Mouse (Mus musculus) limb, embryonic 15.5 days (tissue): ENCODE measurements around the gene Aunip. TPM values are rescaled to one million over a fixed set of nuclear protein-coding genes. Genes with fewer than 3 reads are reported as not detected.

ENCODE experiments used
- ATAC-seq: fragments of 200-750 bp; cut with Nextera tagmentation; 2 replicates; pipeline ENCODE4 v1.8.0; 2017; ENCODE audit warnings: low read depth, moderate TSS enrichment; ENCODE audit not compliant: insufficient number of reproducible peaks, low FRiP score, low TSS enrichment
- H3K27ac ChIP-seq: fragments of 300-500 bp; sonication (generic); 2 replicates; pipeline ENCODE4 v1.5.1; 2015; ENCODE audit warnings: moderate library complexity, mild to moderate bottlenecking, inconsistent platforms
- H3K27me3 ChIP-seq: fragments of 300-500 bp; sonication (generic); 2 replicates; pipeline ENCODE4 v1.6.1; 2015; ENCODE audit warnings: inconsistent platforms
- H3K36me3 ChIP-seq: fragments of 300-500 bp; sonication (generic); 2 replicates; pipeline ENCODE4 v1.6.1; 2015; ENCODE audit warnings: inconsistent platforms
- H3K4me1 ChIP-seq: fragments of 300-500 bp; sonication (generic); 2 replicates; pipeline ENCODE4 v1.6.1; 2015; ENCODE audit warnings: inconsistent platforms
- H3K4me2 ChIP-seq: fragments of 300-500 bp; sonication (generic); 2 replicates; pipeline ENCODE4 v1.6.1; 2015; ENCODE audit warnings: mild to moderate bottlenecking, inconsistent platforms
- H3K4me3 ChIP-seq: fragments of 300-500 bp; sonication (generic); 2 replicates; pipeline ENCODE4 v1.5.1; 2015; ENCODE audit warnings: mild to moderate bottlenecking, inconsistent platforms
- H3K9ac ChIP-seq: fragments of 300-500 bp; sonication (generic); 2 replicates; pipeline ENCODE4 v1.6.1; 2015; ENCODE audit warnings: inconsistent platforms
- H3K9me3 ChIP-seq: fragments of 300-500 bp; sonication (generic); 2 replicates; pipeline ENCODE4 v1.6.1; 2016; ENCODE audit warnings: inconsistent platforms
- whole genome bisulfite sequencing: fragments of 180-500 bp; shearing (Covaris S2); methylation state at CpG from one replicate; pipeline ENCODE4 v1.1.7; 2015; 5-methylcytosine and 5-hydroxymethylcytosine counted together
- polyA plus RNA-seq: library from polyadenylated mRNA; unstranded; fragments of >200 nt; fragmentation: Nextera tagmentation; extraction: Ambion mirVana; gene quantifications from 2 replicates; pipeline ENCODE4 v1.2.1, GENCODE M21; 2015

Aunip gene
- polyA plus RNA-seq, 1 experiment from 2014 or later = 12.1 TPM

- Histone ChIP-seq H3K9ac (no peak overlapping the region), H3K4me1 (peaks cover 30% of the 10 kb centered on the region), H3K27me3 (no peaks in the 10 kb centered on the region), H3K4me2 (no peak overlapping the region), H3K9me3 (peaks cover 6% of the 10 kb centered on the region; the same call in 1 of the 2 replicates), H3K36me3 (peaks cover 72% of the 10 kb centered on the region), H3K4me3 (no peak overlapping the region), H3K27ac (no peak overlapping the region)
- ATAC-seq = no peak
- 58% methylated on average over 9 of the region's 9 CpGs for WGBS
Observed at GRCm38 (mm10) chr4:134546814-134547705, 36.3 kb downstream of the Aunip start.

- peaks cover 6% of the 10 kb centered on the region; the same call in 1 of the 2 replicates for H3K9me3 ChIP-seq
- no peak overlapping the region for H3K4me3 ChIP-seq
- peaks cover 61% of the 10 kb centered on the region for H3K36me3 ChIP-seq
- H3K4me1 ChIP-seq = peaks cover 34% of the 10 kb centered on the region
- H3K27ac ChIP-seq = no peak overlapping the region
- ATAC-seq = no peak
- WGBS = 65% methylated on average over 18 of the region's 18 CpGs
- no peak overlapping the region for H3K4me2 ChIP-seq
- no peaks in the 10 kb centered on the region for H3K27me3 ChIP-seq
- no peak overlapping the region for H3K9ac ChIP-seq
Observed at GRCm38 (mm10) chr4:134548169-134548938, 37.6 kb downstream of the Aunip start.

- no peak for ATAC-seq
- H3K9ac ChIP-seq = no peak overlapping the region
- H3K9me3 ChIP-seq = peaks cover 6% of the 10 kb centered on the region; the same call in 1 of the 2 replicates
- 98% methylated on average over 8 of the region's 8 CpGs for WGBS
- H3K4me1 ChIP-seq = peaks cover 34% of the 10 kb centered on the region
- no peaks in the 10 kb centered on the region for H3K27me3 ChIP-seq
- peaks cover 47% of the 10 kb centered on the region for H3K36me3 ChIP-seq
- no peak overlapping the region for H3K27ac ChIP-seq
- H3K4me3 ChIP-seq = no peak overlapping the region
- H3K4me2 ChIP-seq = no peak overlapping the region
Observed at GRCm38 (mm10) chr4:134549899-134550298, 39.1 kb downstream of the Aunip start.

- Histone ChIP-seq H3K27me3 (no peaks in the 10 kb centered on the region), H3K4me3 (peak within 1 kb of the TSS; percentile 64), H3K4me1 (peaks cover 34% of the 10 kb centered on the region), H3K27ac (peak within 1 kb of the TSS; percentile 83), H3K4me2 (peak within 1 kb of the TSS; percentile 58), H3K9me3 (peaks cover 6% of the 10 kb centered on the region; the same call in 1 of the 2 replicates), H3K36me3 (peaks cover 31% of the 10 kb centered on the region), H3K9ac (peak within 1 kb of the TSS; percentile 98)
- peak; percentile 76 for ATAC-seq
- 1% methylated on average over 46 of the region's 67 CpGs for WGBS
Observed at GRCm38 (mm10) chr4:134551494-134552316, 40.9 kb downstream of the Aunip start, which contains the start of gene Selenon. TSS of gene Selenon (minus strand) at chr4:134552166.

GRCm38 (mm10) chr4:134553631-134554030 lies 42.8 kb downstream of the Aunip start:
- no peak for ATAC-seq
- 80% methylated on average over 1 of the region's 1 CpGs for WGBS
- no peak overlapping the region for H3K4me2 ChIP-seq
- H3K9ac ChIP-seq = no peak overlapping the region
- H3K36me3 ChIP-seq = peaks cover 19% of the 10 kb centered on the region
- no peak overlapping the region for H3K27ac ChIP-seq
- H3K27me3 ChIP-seq = no peaks in the 10 kb centered on the region
- H3K9me3 ChIP-seq = peaks cover 6% of the 10 kb centered on the region; the same call in 1 of the 2 replicates
- peaks cover 30% of the 10 kb centered on the region for H3K4me1 ChIP-seq
- H3K4me3 ChIP-seq = no peak overlapping the region

- Histone ChIP-seq H3K36me3 (no peaks in the 10 kb centered on the region), H3K27ac (no peak overlapping the region), H3K9ac (no peak overlapping the region), H3K4me2 (no peak overlapping the region), H3K4me1 (peaks cover 23% of the 10 kb centered on the region), H3K9me3 (no peaks in the 10 kb centered on the region), H3K27me3 (no peaks in the 10 kb centered on the region), H3K4me3 (no peak overlapping the region)
- WGBS = 65% methylated on average over 8 of the region's 8 CpGs
- ATAC-seq = no peak
Observed at GRCm38 (mm10) chr4:134555956-134556580, 45.3 kb downstream of the Aunip start.

- H3K27me3 ChIP-seq = no peaks in the 10 kb centered on the region
- H3K9me3 ChIP-seq = no peaks in the 10 kb centered on the region
- 10% methylated on average over 16 of the region's 16 CpGs for WGBS
Observed at GRCm38 (mm10) chr4:134557626-134558249, 46.9 kb downstream of the Aunip start.

GRCm38 (mm10) chr4:134558570-134559113 lies 47.8 kb downstream of the Aunip start:
- H3K27ac ChIP-seq = peak overlapping the region; percentile 61
- WGBS = 28% methylated on average over 9 of the region's 9 CpGs
- ATAC-seq = no peak

More at GRCm38 (mm10) chr4:134557626-134558249, 46.9 kb downstream of the Aunip start:
- no peak for ATAC-seq
- Histone ChIP-seq H3K4me3 (no peak overlapping the region), H3K9ac (no peak overlapping the region), H3K36me3 (no peaks in the 10 kb centered on the region), H3K4me1 (peaks cover 14% of the 10 kb centered on the region), H3K27ac (peak overlapping the region; percentile 61), H3K4me2 (no peak overlapping the region)

GRCm38 (mm10) chr4:134559154-134559553 lies 48.4 kb downstream of the Aunip start:
- Histone ChIP-seq H3K4me2 (no peak overlapping the region), H3K4me3 (no peak overlapping the region), H3K36me3 (0 out of 2 replicates have a peak, but pooled peaks cover 3% of the 10 kb centered on the region), H3K9ac (no peak overlapping the region), H3K4me1 (peaks cover 14% of the 10 kb centered on the region), H3K9me3 (no peaks in the 10 kb centered on the region), H3K27me3 (no peaks in the 10 kb centered on the region), H3K27ac (no peak overlapping the region)
- WGBS = 72% methylated on average over 7 of the region's 7 CpGs
- ATAC-seq = no peak

More at GRCm38 (mm10) chr4:134558570-134559113, 47.8 kb downstream of the Aunip start:
- Histone ChIP-seq H3K27me3 (no peaks in the 10 kb centered on the region), H3K9ac (no peak overlapping the region), H3K36me3 (0 out of 2 replicates have a peak, but pooled peaks cover 3% of the 10 kb centered on the region), H3K4me3 (no peak overlapping the region), H3K9me3 (no peaks in the 10 kb centered on the region), H3K4me2 (no peak overlapping the region), H3K4me1 (peaks cover 14% of the 10 kb centered on the region)

GRCm38 (mm10) chr4:134560699-134561098 lies 49.9 kb downstream of the Aunip start:
- H3K9me3 ChIP-seq = no peaks in the 10 kb centered on the region
- no peaks in the 10 kb centered on the region for H3K27me3 ChIP-seq
- ATAC-seq = no peak
- H3K4me3 ChIP-seq = no peak overlapping the region
- no peak overlapping the region for H3K27ac ChIP-seq
- 79% methylated on average over 8 of the region's 8 CpGs for WGBS
- no peak overlapping the region for H3K9ac ChIP-seq
- H3K4me1 ChIP-seq = peaks cover 14% of the 10 kb centered on the region
- no peak overlapping the region for H3K4me2 ChIP-seq
- H3K36me3 ChIP-seq = peaks cover 12% of the 10 kb centered on the region
